Mouse (Mus musculus): ENCODE results near the gene Sirt5. TPM values are rescaled to one million over a fixed set of nuclear protein-coding genes. Genes with fewer than 3 reads are reported as not detected.
A peak's percentile ranks its signal among the peaks of the same experiment; 100 is the strongest.

The Sirt5 gene
- total RNA-seq, 2 experiments from 2014 or later: 12.1 to 19.8 TPM

GRCm38 (mm10) chr13:43397700-43398296, 32.5 kb downstream of the Sirt5 start:
- H3K27ac ChIP-seq: no peak overlapping the region; the same call in 1 of the 2 replicates
- no peak for DNase-seq
- intact Hi-C loops (cut with DNase I): loop anchor here (5.0 kb wide), 2 partner anchors 85 to 215 kb away; partner anchors contain the start of gene Ranbp9
- TF ChIP-seq CTCF (IDR thresholded peaks at IDR 0.05): no peak
- H3K4me3 ChIP-seq: peak overlapping the region; percentile 98

- TF ChIP-seq CTCF (IDR thresholded peaks at IDR 0.05): peak; percentile 69
- peak within 1 kb of the TSS; percentile 99 for H3K27ac ChIP-seq
- peak within 1 kb of the TSS; percentile 98 for H3K4me3 ChIP-seq
- peak; percentile 98 for DNase-seq
- intact Hi-C loops (cut with DNase I): loop anchor here (5.0 kb wide), 2 partner anchors 84 to 216 kb away; partner anchors contain the start of gene Ranbp9
These were observed 33.2 kb downstream of the Sirt5 start, which contains the start of gene Nol7 for GRCm38 (mm10) chr13:43398297-43399080. Nol7 (plus strand) TSS chr13:43398390.

GRCm38 (mm10) chr13:43399576-43399975, 34.3 kb downstream of the Sirt5 start:
- no peak for DNase-seq
- TF ChIP-seq CTCF (IDR thresholded peaks at IDR 0.05): no peak
- Histone ChIP-seq H3K4me3 (peak overlapping the region; percentile 98), H3K27ac (no peak overlapping the region)
- intact Hi-C loops (cut with DNase I): loop anchor here (5.0 kb wide), 2 partner anchors 83 to 217 kb away; partner anchors contain the start of gene Ranbp9

GRCm38 (mm10) chr13:43412311-43412710, 47.0 kb downstream of the Sirt5 start:
- TF ChIP-seq CTCF (IDR thresholded peaks at IDR 0.05): no peak
- intact Hi-C loops (cut with DNase I): no loop called here
- no peak for DNase-seq
- Histone ChIP-seq H3K4me3 (no peak overlapping the region), H3K27ac (no peak overlapping the region)

GRCm38 (mm10) chr13:43413611-43414010, 48.3 kb downstream of the Sirt5 start:
- Histone ChIP-seq H3K27ac (no peak overlapping the region), H3K4me3 (no peak overlapping the region)
- intact Hi-C loops (cut with DNase I): no loop called here
- no peak for DNase-seq
- no peak for TF ChIP-seq CTCF (IDR thresholded peaks at IDR 0.05)

- intact Hi-C loops (cut with DNase I): no loop called here
- no peak for DNase-seq
- H3K4me3 ChIP-seq: no peak overlapping the region
- TF ChIP-seq CTCF (IDR thresholded peaks at IDR 0.05): no peak
- no peak overlapping the region for H3K27ac ChIP-seq
These were observed 50.0 kb downstream of the Sirt5 start for GRCm38 (mm10) chr13:43415249-43415648.

- TF ChIP-seq CTCF (IDR thresholded peaks at IDR 0.05): no peak
- Histone ChIP-seq H3K4me3 (no peak overlapping the region), H3K27ac (no peak overlapping the region)
- intact Hi-C loops (cut with DNase I): no loop called here
- no peak for DNase-seq
These were observed 63.1 kb downstream of the Sirt5 start for GRCm38 (mm10) chr13:43428436-43428835.

- intact Hi-C loops (cut with DNase I): no loop called here
- Histone ChIP-seq H3K4me3 (no peak overlapping the region), H3K27ac (no peak overlapping the region)
- TF ChIP-seq CTCF (IDR thresholded peaks at IDR 0.05): no peak
- no peak for DNase-seq
These were observed 68.1 kb downstream of the Sirt5 start for GRCm38 (mm10) chr13:43433395-43433794.

GRCm38 (mm10) chr13:43440376-43440775, 75.1 kb downstream of the Sirt5 start:
- intact Hi-C loops (cut with DNase I): no loop called here
- Histone ChIP-seq H3K27ac (no peak overlapping the region), H3K4me3 (no peak overlapping the region)
- no peak for DNase-seq
- TF ChIP-seq CTCF (IDR thresholded peaks at IDR 0.05): no peak

- H3K4me3 ChIP-seq: no peak overlapping the region
- no peak for DNase-seq
- TF ChIP-seq CTCF (IDR thresholded peaks at IDR 0.05): no peak
- H3K27ac ChIP-seq: no peak overlapping the region
- intact Hi-C loops (cut with DNase I): no loop called here
These were observed 77.3 kb downstream of the Sirt5 start for GRCm38 (mm10) chr13:43442551-43442950.

- TF ChIP-seq CTCF (IDR thresholded peaks at IDR 0.05): no peak
- intact Hi-C loops (cut with DNase I): no loop called here
- no peak for DNase-seq
- no peak overlapping the region for H3K27ac ChIP-seq
- no peak overlapping the region for H3K4me3 ChIP-seq
These were observed 78.4 kb downstream of the Sirt5 start for GRCm38 (mm10) chr13:43443706-43444105.

GRCm38 (mm10) chr13:43444717-43445116, 79.4 kb downstream of the Sirt5 start:
- no peak for DNase-seq
- no peak for TF ChIP-seq CTCF (IDR thresholded peaks at IDR 0.05)
- H3K4me3 ChIP-seq: no peak overlapping the region
- intact Hi-C loops (cut with DNase I): no loop called here
- H3K27ac ChIP-seq: no peak overlapping the region

Other genes starting within 250 kb of the Sirt5 start
- gene Tbc1d7, start 194.0 kb upstream of the Sirt5 start, total RNA-seq (2021): 10 to 100 TPM; 20.7 to 29.4 TPM
- 1 to 10 TPM; 4.3 to 8.2 TPM for gene Gfod1, start 61.3 kb upstream of the Sirt5 start, total RNA-seq (2021)
- gene Nol7, start 32.9 kb downstream of the Sirt5 start, total RNA-seq (2021): 100 to 1,000 TPM; 118 to 138 TPM
- gene Ranbp9, start 115.8 kb downstream of the Sirt5 start, total RNA-seq (2021): 10 to 100 TPM; 48.6 to 51.2 TPM
- gene Mcur1, start 194.7 kb downstream of the Sirt5 start, total RNA-seq (2021): 10 to 100 TPM; 30.4 to 36.1 TPM